Mouse (Mus musculus): ENCODE results near the gene Nuf2.

Gene Nuf2

DNA sequence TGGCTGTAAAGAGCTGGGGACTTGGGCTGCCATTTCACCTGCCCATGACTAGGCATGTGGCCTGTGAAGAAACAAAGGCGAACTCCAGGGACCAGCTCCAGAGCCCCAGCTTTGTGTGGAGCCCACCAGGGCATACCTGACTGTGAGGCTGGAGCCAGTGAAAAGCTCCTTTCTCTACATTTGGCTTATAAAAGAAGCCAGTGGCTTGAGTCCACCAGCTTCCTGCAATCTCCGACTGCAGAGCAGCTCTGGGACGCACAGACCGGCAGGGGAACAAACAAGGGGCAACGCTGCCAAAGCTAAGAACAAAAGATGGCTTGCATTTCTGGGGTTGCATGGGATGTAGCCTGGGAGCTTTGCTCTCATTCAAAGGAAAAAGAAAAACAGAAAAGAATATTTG lies 63.5 kb downstream of the Nuf2 start:
- DNase-seq (ENCODE audit: low spot score in 2 of 2): peak in 1 of 2 experiments; percentile 32

GRCm38 (mm10) chr1:169462386-169463115 lies 68.7 kb downstream of the Nuf2 start:
- peak; percentile 41 to 76 for DNase-seq (ENCODE audit: low spot score in 2 of 2)

GRCm38 (mm10) chr1:169459071-169459782 lies 72.0 kb downstream of the Nuf2 start:
- DNase-seq (ENCODE audit: low spot score in 2 of 2): peak; percentile 41 to 76

Data from cerebellum, postnatal 4 days (tissue).